Mouse (Mus musculus) lung, adult 2 months (tissue): Measurements from ENCODE around the gene Pik3ip1.

Experiments used
- CTCF ChIP-seq: fragments of 200-500 bp; IDR thresholded peaks from 2 replicates; pipeline ENCODE4 v1.5.1; 2011; ENCODE audit warnings: mild to moderate bottlenecking, low read length, control low read depth; ENCODE audit not compliant: insufficient read depth
- POLR2A ChIP-seq: fragments of 200-500 bp; IDR thresholded peaks from 2 replicates; pipeline ENCODE4 v1.6.1; 2011; ENCODE audit warnings: low read depth, mild to moderate bottlenecking, control low read depth, low read length, borderline replicate concordance; ENCODE audit errors: extremely low read depth

DNA sequence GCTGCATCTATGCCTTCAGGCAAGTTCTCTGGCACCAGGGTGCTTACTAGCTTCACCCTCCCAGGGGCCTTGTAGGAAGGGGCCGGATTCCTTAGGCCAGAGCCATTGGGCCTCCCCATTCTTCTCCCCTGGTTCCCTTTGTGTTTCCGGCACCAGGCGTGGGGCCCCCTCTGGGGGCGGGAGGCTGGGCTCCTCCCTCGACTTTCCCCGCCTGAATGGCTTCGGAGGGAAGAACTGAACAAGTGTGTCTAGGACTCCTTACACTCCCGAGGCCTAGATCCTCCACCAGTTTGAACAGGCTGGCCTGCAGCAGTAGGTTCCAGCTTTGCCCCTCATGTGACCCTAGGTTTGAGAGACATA is 38.2 kb upstream of the Pik3ip1 start:
- no peak for TF ChIP-seq POLR2A
- no peak for TF ChIP-seq CTCF
